In the genomic region with DNA sequence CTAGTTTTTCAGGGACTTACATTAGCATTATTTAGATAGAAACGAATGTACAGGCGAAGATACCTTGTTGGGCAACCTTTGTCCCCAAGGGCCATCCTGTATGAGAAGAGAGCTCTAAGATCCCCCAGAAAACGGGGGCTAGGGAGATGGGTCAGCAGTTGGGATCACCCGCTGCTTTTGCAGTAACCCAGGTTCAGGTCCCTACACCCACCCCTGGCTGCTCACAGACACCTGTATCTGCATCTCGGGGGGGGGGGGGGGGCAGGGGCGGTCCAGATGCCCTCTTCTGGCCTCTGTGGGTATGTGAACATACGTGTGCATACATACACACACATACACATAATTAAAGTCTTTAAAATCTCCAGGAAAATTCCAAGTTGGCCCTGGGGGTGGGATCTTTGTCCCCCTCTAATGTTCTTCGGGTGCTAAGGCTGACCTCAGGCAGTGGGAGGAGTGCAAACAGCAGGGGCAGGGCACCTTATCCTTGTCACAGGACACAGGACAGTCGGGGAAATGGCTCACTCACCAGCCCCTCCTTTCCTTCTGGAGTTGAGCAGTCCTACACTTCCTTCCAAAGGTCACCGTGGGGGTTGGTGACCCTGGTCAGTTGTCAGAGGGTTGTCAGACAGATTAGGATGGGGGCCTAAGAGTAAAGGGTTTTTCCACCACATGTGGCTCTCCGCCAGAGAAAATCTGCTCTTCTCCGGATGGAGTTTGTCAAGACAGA, we compare ENCODE assay signal across 8 mouse cellular contexts. TPM values are rescaled to one million over a fixed set of nuclear protein-coding genes. Genes with fewer than 3 reads are reported as not detected.
DNase-seq lines count a peak whose midpoint lies in the region; ATAC-seq and TF ChIP-seq lines count a peak whose summit lies in the region.

No protein-coding gene starts in this region.

- H3K27me3 ChIP-seq in intestine, postnatal 0 days (replicated peaks; ENCODE audit: control insufficient read depth, insufficient read depth, low read length) = no peaks in the 10 kb centered on the region
- H3K27me3 ChIP-seq in liver, postnatal 0 days (ENCODE audit: insufficient read depth, low read length) = no peaks in the 10 kb centered on the region
- H3K27me3 ChIP-seq in neural tube, embryonic 13.5 days = peaks cover 27% of the 10 kb centered on the region

- DNase-seq in cerebellum, adult 9-11 months = peak; percentile 40
- peak; percentile 58 for DNase-seq in c-Kit-positive CD71-positive TER-119-negative erythroid progenitor cells, embryonic 14.5 days (ENCODE audit: low read depth)
- DNase-seq in heart, adult 18-20 months = peak; percentile 82 to 88
- DNase-seq in liver, postnatal 0 days = peak; percentile 69
- no peak for DNase-seq in MN1 (ENCODE audit: low spot score)

- peak overlapping the region; percentile 99 for H3K27ac ChIP-seq in intestine, postnatal 0 days (ENCODE audit: low read depth, low read length)
- H3K27ac ChIP-seq in liver, postnatal 0 days (ENCODE audit: low read depth) = peak overlapping the region; percentile 98
- peak overlapping the region; percentile 74 for H3K27ac ChIP-seq in neural tube, embryonic 13.5 days (replicated peaks)

- TF ChIP-seq EP300 in liver, postnatal 0 days (IDR thresholded peaks at IDR 0.05; ENCODE audit: low read depth) = peak; percentile 54

- H3K4me2 ChIP-seq in intestine, postnatal 0 days (replicated peaks; ENCODE audit: low read depth) = peak overlapping the region; percentile 78
- peak overlapping the region; percentile 80 for H3K4me2 ChIP-seq in liver, postnatal 0 days (ENCODE audit: low read depth, low read length)
- peak overlapping the region; percentile 50 for H3K4me2 ChIP-seq in neural tube, embryonic 13.5 days

- no peaks in the 10 kb centered on the region for H3K9me3 ChIP-seq in intestine, postnatal 0 days (ENCODE audit: control insufficient read depth)
- no peaks in the 10 kb centered on the region for H3K9me3 ChIP-seq in liver, postnatal 0 days (ENCODE audit: low read length)
- H3K9me3 ChIP-seq in neural tube, embryonic 13.5 days = no peaks in the 10 kb centered on the region

- no peak for ATAC-seq in cerebellum, adult (ENCODE audit: insufficient number of reproducible peaks, low FRiP score, low TSS enrichment)
- peak; percentile 55 for ATAC-seq in intestine, postnatal 0 days
- ATAC-seq in liver, postnatal 0 days = peak; percentile 43
- no peak for ATAC-seq in neural tube, embryonic 13.5 days (ENCODE audit: low read depth)

- H3K4me1 ChIP-seq in intestine, postnatal 0 days (replicated peaks; ENCODE audit: control insufficient read depth, insufficient read depth, low read length) = peaks cover 5% of the 10 kb centered on the region; the same call in 1 of the 2 replicates
- peaks cover 29% of the 10 kb centered on the region for H3K4me1 ChIP-seq in liver, postnatal 0 days (ENCODE audit: insufficient read depth)
- H3K4me1 ChIP-seq in neural tube, embryonic 13.5 days (replicated peaks) = peaks cover 17% of the 10 kb centered on the region

- peak; percentile 32; the same call in 1 of the 2 replicates for TF ChIP-seq CTCF in intestine, postnatal 0 days (IDR thresholded peaks at IDR 0.05; ENCODE audit: low read depth)
- TF ChIP-seq CTCF in liver, postnatal 0 days (IDR thresholded peaks at IDR 0.05; ENCODE audit: low read depth) = peak; percentile 43

- H3K4me3 ChIP-seq in intestine, postnatal 0 days (ENCODE audit: low read depth, low read length) = peak overlapping the region; percentile 64
- H3K4me3 ChIP-seq in liver, postnatal 0 days (ENCODE audit: low read depth, low read length) = peak overlapping the region; percentile 64
- peak overlapping the region; percentile 35 for H3K4me3 ChIP-seq in neural tube, embryonic 13.5 days

- 14% methylated on average over 12 of the region's 12 CpGs for WGBS in intestine, postnatal 0 days
- 13% methylated on average over 12 of the region's 12 CpGs for whole genome bisulfite sequencing in liver, postnatal 0 days (ENCODE audit: insufficient replicate concordance)
- WGBS in neural tube, embryonic 13.5 days = 21% methylated on average over 12 of the region's 12 CpGs

- H3K36me3 ChIP-seq in intestine, postnatal 0 days (ENCODE audit: control insufficient read depth, insufficient read depth) = peaks cover 18% of the 10 kb centered on the region
- H3K36me3 ChIP-seq in liver, postnatal 0 days (replicated peaks; ENCODE audit: insufficient read depth, low read length) = peaks cover 24% of the 10 kb centered on the region
- no peaks in the 10 kb centered on the region for H3K36me3 ChIP-seq in neural tube, embryonic 13.5 days

- H3K9ac ChIP-seq in intestine, postnatal 0 days (ENCODE audit: low read depth, low read length) = peak overlapping the region; percentile 91
- peak overlapping the region; percentile 86 for H3K9ac ChIP-seq in liver, postnatal 0 days (replicated peaks)
- H3K9ac ChIP-seq in neural tube, embryonic 13.5 days = peak overlapping the region; percentile 56; the same call in 1 of the 2 replicates

RNA-seq across cellular contexts. Expression of a gene that starts 0.5 kb away (rescaled TPM):
- total RNA-seq in heart, adult 18-20 months (2021) = 10 to 100 TPM; 70.0 to 79.6 TPM
- 450 and 453 TPM in 2 replicates for polyA plus RNA-seq in intestine, postnatal 0 days (2015; fragmentation: Nextera tagmentation; extraction: Ambion mirVana)
- 263 and 277 TPM in 2 replicates for polyA plus RNA-seq in liver, postnatal 0 days (2015; fragmentation: Nextera tagmentation; extraction: Ambion mirVana)
- polyA plus RNA-seq in neural tube, embryonic 13.5 days (2015; fragmentation: Nextera tagmentation; extraction: Ambion mirVana) = 28.9 and 29.7 TPM in 2 replicates

RNA-seq across cellular contexts. Expression of a gene that starts 10.7 kb away (rescaled TPM):
- total RNA-seq in heart, adult 18-20 months (2021) = 10 to 100 TPM; 48.9 to 61.5 TPM
- 14.9 and 16.6 TPM in 2 replicates for polyA plus RNA-seq in intestine, postnatal 0 days (2015; fragmentation: Nextera tagmentation; extraction: Ambion mirVana)
- 50.8 and 53.1 TPM in 2 replicates for polyA plus RNA-seq in liver, postnatal 0 days (2015; fragmentation: Nextera tagmentation; extraction: Ambion mirVana)
- polyA plus RNA-seq in neural tube, embryonic 13.5 days (2015; fragmentation: Nextera tagmentation; extraction: Ambion mirVana) = 19.8 and 24.1 TPM in 2 replicates

RNA-seq across cellular contexts. Expression of a gene that starts 23.1 kb away (rescaled TPM):
- total RNA-seq in heart, adult 18-20 months (2021) = 10 to 100 TPM; 26.0 to 34.2 TPM
- 6.2 and 6.8 TPM in 2 replicates for polyA plus RNA-seq in intestine, postnatal 0 days (2015; fragmentation: Nextera tagmentation; extraction: Ambion mirVana)
- 16.2 and 20.7 TPM in 2 replicates for polyA plus RNA-seq in liver, postnatal 0 days (2015; fragmentation: Nextera tagmentation; extraction: Ambion mirVana)
- 21.5 and 22.1 TPM in 2 replicates for polyA plus RNA-seq in neural tube, embryonic 13.5 days (2015; fragmentation: Nextera tagmentation; extraction: Ambion mirVana)

RNA-seq across cellular contexts. Expression of a gene that starts 24.2 kb away (rescaled TPM):
- total RNA-seq in heart, adult 18-20 months (2021) = 10 to 100 TPM; 37.5 to 41.6 TPM
- polyA plus RNA-seq in intestine, postnatal 0 days (2015; fragmentation: Nextera tagmentation; extraction: Ambion mirVana) = 122 and 132 TPM in 2 replicates
- 61.0 and 63.2 TPM in 2 replicates for polyA plus RNA-seq in liver, postnatal 0 days (2015; fragmentation: Nextera tagmentation; extraction: Ambion mirVana)
- polyA plus RNA-seq in neural tube, embryonic 13.5 days (2015; fragmentation: Nextera tagmentation; extraction: Ambion mirVana) = 140 and 148 TPM in 2 replicates

RNA-seq across cellular contexts. Expression of a gene that starts 35.7 kb away (rescaled TPM):
- 10 to 100 TPM; 20.0 to 22.6 TPM for total RNA-seq in heart, adult 18-20 months (2021)
- polyA plus RNA-seq in intestine, postnatal 0 days (2015; fragmentation: Nextera tagmentation; extraction: Ambion mirVana) = 12.4 and 14.2 TPM in 2 replicates
- polyA plus RNA-seq in liver, postnatal 0 days (2015; fragmentation: Nextera tagmentation; extraction: Ambion mirVana) = 92.3 and 113 TPM in 2 replicates
- 16.5 and 21.4 TPM in 2 replicates for polyA plus RNA-seq in neural tube, embryonic 13.5 days (2015; fragmentation: Nextera tagmentation; extraction: Ambion mirVana)

Comparison
In these comparisons a context has a peak if more than half of its experiments do, and no peak if none do; other contexts are left out.
1. ATAC-seq: peak in intestine, postnatal 0 days (single experiment) and liver, postnatal 0 days (single experiment); none in cerebellum, adult (single experiment) and neural tube, embryonic 13.5 days (single experiment).
2. Peak in every context shown above with its lines, with median percentiles within 50 percentile points of each other: H3K27ac ChIP-seq, H3K4me2 ChIP-seq, H3K4me3 ChIP-seq and H3K9ac ChIP-seq.